Mouse (Mus musculus): Measurements from ENCODE around the gene Itpkb. TPM values are rescaled to one million over a fixed set of nuclear protein-coding genes. Genes with fewer than 3 reads are reported as not detected.

The Itpkb gene
- polyA plus RNA-seq, 1 experiment from 2014 or later, result 4.3 TPM

DNA sequence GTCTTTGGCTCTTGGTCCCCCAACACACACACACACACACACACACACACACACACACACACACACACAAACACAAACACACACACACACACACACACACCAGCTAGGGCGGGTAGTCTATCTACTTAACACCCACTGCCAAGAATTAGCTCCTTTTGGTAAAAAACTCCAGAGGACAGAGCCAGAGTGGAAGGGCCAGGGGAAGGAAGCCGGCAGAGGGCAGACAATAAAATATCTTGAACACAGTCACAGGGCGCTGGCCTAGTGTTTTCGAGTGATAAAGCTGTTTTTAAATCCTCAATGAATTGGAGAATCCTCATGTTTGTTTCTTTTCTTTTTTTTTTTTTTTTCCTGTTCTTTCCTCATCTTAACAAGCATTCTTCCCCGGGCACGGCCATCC lies 26.6 kb downstream of the Itpkb start:
- no peak overlapping the region for H3K27ac ChIP-seq (ENCODE audit: low read depth, low read length)
- H3K4me2 ChIP-seq, result no peak overlapping the region; the same call in 1 of the 2 replicates
- H3K36me3 ChIP-seq (ENCODE audit: control insufficient read depth, insufficient read depth, low read length), result no peaks in the 10 kb centered on the region
- no peak overlapping the region for H3K4me3 ChIP-seq (ENCODE audit: low read depth, low read length)
- DNase-seq (ENCODE audit: low spot score) (no peak), ATAC-seq (replicated peaks; ENCODE audit: low FRiP score) (no peak)
- 55% methylated on average over 6 of the region's 6 CpGs for WGBS
- H3K27me3 ChIP-seq (replicated peaks; ENCODE audit: control insufficient read depth, insufficient read depth, low read length), result no peaks in the 10 kb centered on the region
- no peak overlapping the region for H3K9ac ChIP-seq (ENCODE audit: low read depth, low read length)
- H3K9me3 ChIP-seq (ENCODE audit: control insufficient read depth, low read length), result no peaks in the 10 kb centered on the region
- H3K4me1 ChIP-seq (replicated peaks; ENCODE audit: control insufficient read depth, insufficient read depth, low read length), result peaks cover 52% of the 10 kb centered on the region

DNA sequence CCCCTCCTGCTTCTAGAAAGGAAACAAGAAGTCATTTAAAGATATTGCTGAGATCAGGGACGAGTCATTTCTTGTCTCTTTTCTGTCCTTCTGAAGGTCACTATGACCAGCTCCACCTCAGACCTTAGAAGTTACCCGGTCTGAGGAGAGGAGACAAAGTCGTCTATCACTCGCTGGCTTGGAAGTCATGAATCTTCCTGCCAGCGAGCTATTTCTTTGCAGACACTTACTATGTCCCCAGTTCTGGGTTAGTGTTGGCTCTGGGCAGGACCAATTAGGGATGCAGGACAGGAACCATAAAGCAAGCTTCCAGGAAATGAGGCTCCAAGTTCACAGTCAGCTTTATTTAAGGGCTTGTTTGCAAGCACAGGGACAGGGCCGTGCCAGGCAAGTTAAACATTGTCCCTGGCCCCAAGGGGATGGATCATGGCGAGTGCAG lies 27.6 kb downstream of the Itpkb start:
- H3K9ac ChIP-seq (ENCODE audit: low read depth, low read length), result no peak overlapping the region
- no peak for ATAC-seq (replicated peaks; ENCODE audit: low FRiP score)
- no peak overlapping the region for H3K4me3 ChIP-seq (ENCODE audit: low read depth, low read length)
- DNase-seq (ENCODE audit: low spot score), result no peak
- no peaks in the 10 kb centered on the region for H3K27me3 ChIP-seq (replicated peaks; ENCODE audit: control insufficient read depth, insufficient read depth, low read length)
- H3K4me2 ChIP-seq, result no peak overlapping the region
- no peaks in the 10 kb centered on the region for H3K36me3 ChIP-seq (ENCODE audit: control insufficient read depth, insufficient read depth, low read length)
- no peaks in the 10 kb centered on the region for H3K9me3 ChIP-seq (ENCODE audit: control insufficient read depth, low read length)
- 36% methylated on average over 7 of the region's 7 CpGs for WGBS
- no peak overlapping the region for H3K27ac ChIP-seq (ENCODE audit: low read depth, low read length)
- peaks cover 46% of the 10 kb centered on the region for H3K4me1 ChIP-seq (replicated peaks; ENCODE audit: control insufficient read depth, insufficient read depth, low read length)

DNA sequence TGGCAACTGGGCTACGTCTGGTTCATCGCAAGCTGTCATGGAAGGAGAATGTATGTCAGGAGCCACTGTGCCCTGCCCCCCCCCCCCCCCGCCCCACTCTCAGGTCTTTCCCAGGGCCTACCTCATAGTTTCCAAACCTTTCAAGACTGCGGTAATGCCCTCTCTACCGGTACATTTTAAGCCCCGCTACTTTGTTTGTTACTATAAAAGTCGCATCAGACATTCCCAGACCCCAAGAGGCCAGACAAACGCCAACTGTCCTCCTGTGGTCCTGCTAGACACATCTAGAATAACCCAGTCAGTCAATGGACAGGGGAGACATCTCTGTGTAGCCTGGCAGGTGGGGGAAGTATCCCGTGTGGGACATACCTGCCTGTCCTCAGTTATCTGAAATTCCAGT lies 28.2 kb downstream of the Itpkb start:
- H3K9ac ChIP-seq (ENCODE audit: low read depth, low read length), result no peak overlapping the region
- H3K36me3 ChIP-seq (ENCODE audit: control insufficient read depth, insufficient read depth, low read length), result no peaks in the 10 kb centered on the region
- ATAC-seq (replicated peaks; ENCODE audit: low FRiP score), result no peak
- H3K27ac ChIP-seq (ENCODE audit: low read depth, low read length), result no peak overlapping the region
- H3K4me1 ChIP-seq (replicated peaks; ENCODE audit: control insufficient read depth, insufficient read depth, low read length), result peaks cover 40% of the 10 kb centered on the region
- no peaks in the 10 kb centered on the region for H3K27me3 ChIP-seq (replicated peaks; ENCODE audit: control insufficient read depth, insufficient read depth, low read length)
- no peak overlapping the region for H3K4me2 ChIP-seq
- 84% methylated on average over 9 of the region's 9 CpGs for WGBS
- no peak for DNase-seq (ENCODE audit: low spot score)
- H3K4me3 ChIP-seq (ENCODE audit: low read depth, low read length), result no peak overlapping the region
- H3K9me3 ChIP-seq (ENCODE audit: control insufficient read depth, low read length), result no peaks in the 10 kb centered on the region

DNA sequence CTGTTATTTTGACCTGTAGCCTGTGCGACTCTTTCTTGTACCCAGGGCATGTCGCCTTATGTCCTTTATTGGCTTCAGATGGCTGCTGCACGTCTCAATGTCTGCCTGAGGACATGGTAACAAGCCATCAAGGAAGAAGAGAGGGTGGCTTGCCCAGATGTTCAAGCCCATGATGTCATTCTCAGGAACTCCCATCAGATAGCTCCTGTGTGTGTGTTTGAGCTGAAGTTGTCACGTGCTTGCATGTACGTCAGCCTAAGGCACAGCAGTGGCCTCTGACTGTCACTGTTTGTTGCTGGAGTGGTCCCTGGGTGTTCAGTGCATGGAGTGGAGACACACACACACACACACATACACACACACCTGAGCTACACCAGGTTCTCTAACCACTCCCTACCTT lies 29.0 kb downstream of the Itpkb start:
- 64% methylated on average over 5 of the region's 5 CpGs for WGBS
- no peak overlapping the region for H3K4me2 ChIP-seq
- no peak overlapping the region for H3K4me3 ChIP-seq (ENCODE audit: low read depth, low read length)
- H3K4me1 ChIP-seq (replicated peaks; ENCODE audit: control insufficient read depth, insufficient read depth, low read length), result peaks cover 37% of the 10 kb centered on the region
- H3K36me3 ChIP-seq (ENCODE audit: control insufficient read depth, insufficient read depth, low read length), result no peaks in the 10 kb centered on the region
- ATAC-seq (replicated peaks; ENCODE audit: low FRiP score), result no peak
- no peak for DNase-seq (ENCODE audit: low spot score)
- H3K9me3 ChIP-seq (ENCODE audit: control insufficient read depth, low read length), result no peaks in the 10 kb centered on the region
- no peaks in the 10 kb centered on the region for H3K27me3 ChIP-seq (replicated peaks; ENCODE audit: control insufficient read depth, insufficient read depth, low read length)
- no peak overlapping the region for H3K27ac ChIP-seq (ENCODE audit: low read depth, low read length)
- no peak overlapping the region for H3K9ac ChIP-seq (ENCODE audit: low read depth, low read length)

DNA sequence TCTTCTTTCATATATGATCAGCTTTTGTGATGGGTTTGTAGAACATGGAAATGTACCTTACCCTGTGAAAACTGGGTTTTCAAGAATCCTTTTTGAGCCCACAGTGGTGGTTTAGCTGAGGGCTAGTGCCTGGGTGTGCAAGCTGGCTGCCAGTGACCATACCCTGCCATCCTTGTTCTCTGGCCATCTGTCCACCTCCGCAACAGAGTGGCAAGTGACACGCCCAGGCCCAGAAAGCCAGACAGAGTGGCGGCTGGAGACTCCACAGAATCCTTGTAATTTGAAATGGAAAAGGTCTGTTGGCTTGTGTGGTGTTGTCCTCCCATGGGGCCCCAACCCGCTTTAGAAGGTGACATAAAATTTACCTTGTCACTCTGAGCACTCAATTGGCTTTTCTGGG lies 31.9 kb downstream of the Itpkb start:
- H3K9me3 ChIP-seq (ENCODE audit: control insufficient read depth, low read length), result no peaks in the 10 kb centered on the region
- no peak overlapping the region for H3K9ac ChIP-seq (ENCODE audit: low read depth, low read length)
- peaks cover 44% of the 10 kb centered on the region for H3K4me1 ChIP-seq (replicated peaks; ENCODE audit: control insufficient read depth, insufficient read depth, low read length)
- no peak overlapping the region for H3K4me3 ChIP-seq (ENCODE audit: low read depth, low read length)
- H3K27ac ChIP-seq (ENCODE audit: low read depth, low read length), result no peak overlapping the region
- no peak overlapping the region for H3K4me2 ChIP-seq
- DNase-seq (ENCODE audit: low spot score) (no peak), ATAC-seq (replicated peaks; ENCODE audit: low FRiP score) (no peak)
- 83% methylated on average over 4 of the region's 4 CpGs for WGBS
- no peaks in the 10 kb centered on the region for H3K27me3 ChIP-seq (replicated peaks; ENCODE audit: control insufficient read depth, insufficient read depth, low read length)
- H3K36me3 ChIP-seq (ENCODE audit: control insufficient read depth, insufficient read depth, low read length), result no peaks in the 10 kb centered on the region

DNA sequence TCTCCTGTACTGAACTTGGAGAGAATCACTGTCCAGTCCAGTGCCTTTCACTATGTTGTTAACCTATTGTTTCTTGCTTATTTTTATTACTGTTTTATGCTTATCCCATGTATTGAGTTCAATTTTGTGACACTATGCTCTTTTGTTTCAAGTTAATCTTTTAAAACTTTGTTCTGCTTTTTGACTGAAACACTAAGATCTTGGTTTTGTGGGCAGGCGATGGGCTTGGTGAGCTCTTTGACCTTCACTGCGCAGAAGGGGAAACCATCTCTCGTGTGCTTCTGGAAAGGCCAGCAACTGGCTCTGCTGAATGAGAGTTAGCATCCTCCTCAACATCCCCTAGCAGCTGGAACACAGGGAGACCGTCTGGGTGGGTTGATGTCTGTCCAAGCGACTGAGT lies 32.6 kb downstream of the Itpkb start:
- WGBS, result 51% methylated on average over 5 of the region's 5 CpGs
- no peaks in the 10 kb centered on the region for H3K9me3 ChIP-seq (ENCODE audit: control insufficient read depth, low read length)
- H3K4me2 ChIP-seq, result no peak overlapping the region
- H3K9ac ChIP-seq (ENCODE audit: low read depth, low read length), result no peak overlapping the region
- DNase-seq (ENCODE audit: low spot score) (no peak), ATAC-seq (replicated peaks; ENCODE audit: low FRiP score) (no peak)
- no peaks in the 10 kb centered on the region for H3K36me3 ChIP-seq (ENCODE audit: control insufficient read depth, insufficient read depth, low read length)
- no peaks in the 10 kb centered on the region for H3K27me3 ChIP-seq (replicated peaks; ENCODE audit: control insufficient read depth, insufficient read depth, low read length)
- peaks cover 39% of the 10 kb centered on the region for H3K4me1 ChIP-seq (replicated peaks; ENCODE audit: control insufficient read depth, insufficient read depth, low read length)
- no peak overlapping the region for H3K27ac ChIP-seq (ENCODE audit: low read depth, low read length)
- no peak overlapping the region for H3K4me3 ChIP-seq (ENCODE audit: low read depth, low read length)

DNA sequence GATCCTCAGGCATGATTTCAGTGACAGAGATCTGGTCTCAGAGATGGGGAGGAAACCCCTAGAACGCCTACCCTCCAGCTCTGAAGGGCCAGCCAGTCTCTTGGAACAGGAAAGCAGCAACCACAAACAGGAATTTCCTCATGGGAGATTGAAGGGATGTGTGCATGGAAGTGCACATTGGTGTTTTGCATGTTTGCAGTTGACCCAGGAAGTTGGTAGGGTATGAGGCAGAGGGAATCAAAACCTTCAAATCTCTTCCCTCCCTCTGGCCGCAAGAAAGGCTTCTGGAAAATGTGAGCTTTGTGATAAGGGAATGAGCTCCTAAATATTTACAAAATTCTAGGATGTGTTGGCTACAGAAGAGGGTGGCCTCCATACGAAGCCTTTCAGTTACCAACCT lies 33.0 kb downstream of the Itpkb start:
- no peaks in the 10 kb centered on the region for H3K9me3 ChIP-seq (ENCODE audit: control insufficient read depth, low read length)
- 50% methylated on average over 3 of the region's 3 CpGs for WGBS
- no peak overlapping the region for H3K9ac ChIP-seq (ENCODE audit: low read depth, low read length)
- no peak overlapping the region for H3K27ac ChIP-seq (ENCODE audit: low read depth, low read length)
- ATAC-seq (replicated peaks; ENCODE audit: low FRiP score) (no peak), DNase-seq (ENCODE audit: low spot score) (no peak)
- no peaks in the 10 kb centered on the region for H3K36me3 ChIP-seq (ENCODE audit: control insufficient read depth, insufficient read depth, low read length)
- H3K4me2 ChIP-seq, result no peak overlapping the region
- peaks cover 39% of the 10 kb centered on the region for H3K4me1 ChIP-seq (replicated peaks; ENCODE audit: control insufficient read depth, insufficient read depth, low read length)
- no peak overlapping the region for H3K4me3 ChIP-seq (ENCODE audit: low read depth, low read length)
- H3K27me3 ChIP-seq (replicated peaks; ENCODE audit: control insufficient read depth, insufficient read depth, low read length), result no peaks in the 10 kb centered on the region

DNA sequence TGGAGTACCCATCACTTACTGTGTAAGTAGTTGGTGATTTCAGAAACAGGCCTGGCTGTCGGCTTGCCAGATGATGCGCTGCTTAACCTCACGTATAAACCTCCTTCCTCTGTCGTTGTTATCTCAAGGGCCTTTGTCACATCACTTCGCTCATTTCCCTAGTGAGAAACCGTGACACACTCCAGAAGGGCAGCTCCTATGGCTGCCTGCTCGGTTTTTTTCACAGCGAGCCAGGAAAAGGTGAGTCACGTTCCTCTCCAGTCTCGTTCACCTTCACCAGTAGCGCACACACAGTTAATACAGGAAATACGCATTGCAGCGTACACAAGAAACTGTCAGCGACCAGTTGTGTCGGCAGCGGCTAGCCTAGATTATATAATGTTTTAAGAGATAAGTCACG lies 33.7 kb downstream of the Itpkb start:
- H3K36me3 ChIP-seq (ENCODE audit: control insufficient read depth, insufficient read depth, low read length), result no peaks in the 10 kb centered on the region
- ATAC-seq (replicated peaks; ENCODE audit: low FRiP score), result no peak
- H3K27me3 ChIP-seq (replicated peaks; ENCODE audit: control insufficient read depth, insufficient read depth, low read length), result no peaks in the 10 kb centered on the region
- 41% methylated on average over 17 of the region's 17 CpGs for WGBS
- H3K9ac ChIP-seq (ENCODE audit: low read depth, low read length), result no peak overlapping the region
- no peak overlapping the region for H3K4me3 ChIP-seq (ENCODE audit: low read depth, low read length)
- H3K4me1 ChIP-seq (replicated peaks; ENCODE audit: control insufficient read depth, insufficient read depth, low read length), result peaks cover 35% of the 10 kb centered on the region
- H3K9me3 ChIP-seq (ENCODE audit: control insufficient read depth, low read length), result no peaks in the 10 kb centered on the region
- no peak for DNase-seq (ENCODE audit: low spot score)
- no peak overlapping the region for H3K27ac ChIP-seq (ENCODE audit: low read depth, low read length)
- H3K4me2 ChIP-seq, result peak overlapping the region; percentile 80

DNA sequence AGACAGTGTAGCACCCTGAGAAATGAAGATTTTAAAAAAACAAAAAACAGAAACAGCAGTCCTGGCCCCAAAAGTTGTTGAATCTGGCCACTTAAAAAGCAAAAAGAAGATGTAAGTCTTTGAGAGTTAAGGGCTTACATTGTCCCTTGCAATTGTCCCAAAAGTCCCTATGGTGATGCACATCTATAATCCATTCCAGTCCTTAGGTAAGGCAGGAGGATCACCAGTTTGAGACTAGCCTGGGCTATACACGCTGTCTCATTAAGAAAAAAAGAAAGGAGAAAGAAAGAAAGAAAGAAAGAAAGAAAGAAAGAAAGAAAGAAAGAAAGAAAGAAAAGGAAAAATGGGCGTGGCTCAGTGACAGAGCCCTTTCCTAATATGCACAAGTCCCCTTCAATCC lies 34.4 kb downstream of the Itpkb start:
- H3K9ac ChIP-seq (ENCODE audit: low read depth, low read length), result no peak overlapping the region
- H3K27ac ChIP-seq (ENCODE audit: low read depth, low read length), result no peak overlapping the region
- no peaks in the 10 kb centered on the region for H3K9me3 ChIP-seq (ENCODE audit: control insufficient read depth, low read length)
- H3K36me3 ChIP-seq (ENCODE audit: control insufficient read depth, insufficient read depth, low read length), result no peaks in the 10 kb centered on the region
- ATAC-seq (replicated peaks; ENCODE audit: low FRiP score) (peak; percentile 8; the same call in 1 of the 2 replicates), DNase-seq (ENCODE audit: low spot score) (no peak)
- peak overlapping the region; percentile 80 for H3K4me2 ChIP-seq
- H3K4me3 ChIP-seq (ENCODE audit: low read depth, low read length), result peak overlapping the region; percentile 52
- WGBS, result 26% methylated on average over 2 of the region's 2 CpGs
- no peaks in the 10 kb centered on the region for H3K27me3 ChIP-seq (replicated peaks; ENCODE audit: control insufficient read depth, insufficient read depth, low read length)
- H3K4me1 ChIP-seq (replicated peaks; ENCODE audit: control insufficient read depth, insufficient read depth, low read length), result peaks cover 31% of the 10 kb centered on the region

Data from liver, embryonic 11.5 days (tissue).